Mouse (Mus musculus): Measurements from ENCODE around the gene Dlx6. TPM values are rescaled to one million over a fixed set of nuclear protein-coding genes. Genes with fewer than 3 reads are reported as not detected.

Gene Dlx6
- polyA plus RNA-seq, 1 experiment from 2014 or later = not detected

DNA sequence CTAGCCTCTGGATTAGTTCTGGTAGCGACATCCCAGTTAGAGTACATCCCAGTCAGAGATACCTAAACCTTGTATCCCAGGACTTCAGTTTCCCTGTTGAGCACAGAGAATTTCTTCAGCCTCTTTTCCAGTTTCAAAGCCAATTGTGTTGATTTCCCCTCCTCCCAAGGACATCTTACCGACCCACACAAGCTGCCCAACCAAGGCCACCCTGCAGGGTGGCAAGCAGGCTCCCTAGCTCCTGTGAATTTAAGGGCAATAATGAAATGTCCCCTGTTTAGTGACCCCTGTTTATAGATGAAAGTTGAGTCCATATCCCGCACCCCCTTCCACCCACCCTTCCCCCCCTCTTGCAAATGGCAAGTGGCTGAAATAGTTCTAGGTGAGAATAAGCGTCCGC is 9.7 kb downstream of the Dlx6 start:
- Histone ChIP-seq H3K4me3 (no peak overlapping the region), H3K4me1 (no peaks in the 10 kb centered on the region), H3K4me2 (no peak overlapping the region), H3K27me3 (peaks cover 99% of the 10 kb centered on the region), H3K9ac (no peak overlapping the region), H3K9me3 (no peaks in the 10 kb centered on the region), H3K27ac (no peak overlapping the region), H3K36me3 (no peaks in the 10 kb centered on the region)
- no peak for ATAC-seq (ENCODE audit: borderline replicate concordance, extremely low read depth, low FRiP score, low TSS enrichment)
- WGBS = 2% methylated on average over 5 of the region's 5 CpGs

DNA sequence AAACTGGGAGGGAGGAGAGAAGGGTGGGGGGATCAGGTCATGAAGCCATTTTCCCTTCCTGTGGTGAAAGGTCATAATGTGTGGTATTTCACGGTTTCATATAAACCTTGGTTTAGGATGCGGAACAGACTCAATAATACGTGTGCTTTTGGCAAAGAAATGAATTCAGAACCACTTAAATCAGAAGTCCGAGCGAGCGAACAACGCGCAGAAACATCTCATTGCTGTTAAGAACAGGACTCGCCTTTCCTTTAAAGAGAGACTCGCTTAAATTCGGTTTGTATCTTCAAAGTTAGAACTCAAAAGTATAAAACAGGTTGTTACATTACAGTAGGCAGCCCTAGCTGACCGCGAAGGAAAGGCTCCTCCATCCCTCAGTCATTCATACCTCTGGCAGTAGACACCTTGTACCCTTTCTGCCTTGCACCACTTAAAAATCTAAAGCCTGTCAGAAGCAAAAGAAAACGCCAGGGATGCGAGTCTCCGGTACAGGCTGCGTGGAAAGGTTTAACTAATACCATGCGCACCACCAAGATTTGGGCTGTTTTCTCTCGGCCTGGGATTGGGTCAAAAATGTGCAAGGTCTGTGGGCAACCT is 10.4 kb downstream of the Dlx6 start:
- under 1% methylated on average over 19 of the region's 19 CpGs for WGBS
- ATAC-seq (ENCODE audit: borderline replicate concordance, extremely low read depth, low FRiP score, low TSS enrichment) = no peak

DNA sequence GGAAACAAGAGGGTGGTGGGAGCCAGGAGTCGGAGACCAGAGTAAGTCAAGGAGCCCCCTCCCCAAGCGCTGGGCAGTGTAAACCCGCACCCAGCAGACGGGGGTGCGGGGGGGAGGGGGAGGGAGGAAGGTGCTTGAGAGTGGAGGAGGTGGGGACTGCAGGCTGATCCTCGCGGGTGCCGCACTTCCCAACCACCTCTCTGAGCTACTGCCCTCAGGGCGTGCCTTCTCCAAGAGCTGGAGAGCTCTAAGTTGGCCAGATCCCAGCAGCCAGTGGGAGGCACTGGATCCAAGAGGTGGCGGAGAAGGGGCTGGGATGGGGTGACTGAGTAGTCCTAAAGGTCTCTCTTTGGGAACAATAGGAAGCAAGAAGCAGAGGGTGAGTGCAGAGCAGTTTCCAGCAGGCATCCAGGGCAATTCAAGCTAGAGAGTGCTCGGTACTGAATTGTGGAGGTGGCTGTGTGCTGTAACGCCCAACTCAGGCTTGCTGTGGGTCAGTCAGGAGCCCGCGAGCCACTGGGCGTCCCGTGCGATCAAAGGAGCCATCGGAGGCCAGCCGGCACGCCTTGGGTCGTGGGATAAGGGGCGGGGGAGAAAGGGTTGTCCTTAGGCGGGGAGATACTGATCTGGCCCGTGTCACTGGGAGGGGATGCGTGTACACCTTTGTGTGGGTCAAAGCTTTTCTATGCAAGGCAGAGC is 11.1 kb downstream of the Dlx6 start:
- Histone ChIP-seq H3K9ac (no peak overlapping the region), H3K4me1 (peaks cover under 1% of the 10 kb centered on the region; the same call in 1 of the 2 replicates), H3K9me3 (no peaks in the 10 kb centered on the region), H3K4me2 (no peak overlapping the region), H3K27me3 (peaks cover 100% of the 10 kb centered on the region), H3K36me3 (no peaks in the 10 kb centered on the region), H3K4me3 (no peak overlapping the region), H3K27ac (no peak overlapping the region)
- ATAC-seq (ENCODE audit: borderline replicate concordance, extremely low read depth, low FRiP score, low TSS enrichment) = no peak
- WGBS = under 1% methylated on average over 22 of the region's 25 CpGs

More for the DNA sequence above, 10.4 kb downstream of the Dlx6 start:
- H3K9ac ChIP-seq = no peak overlapping the region
- no peak overlapping the region for H3K4me3 ChIP-seq
- no peak overlapping the region for H3K4me2 ChIP-seq
- no peaks in the 10 kb centered on the region for H3K36me3 ChIP-seq
- peaks cover 100% of the 10 kb centered on the region for H3K27me3 ChIP-seq
- no peaks in the 10 kb centered on the region for H3K4me1 ChIP-seq
- H3K27ac ChIP-seq = no peak overlapping the region
- no peaks in the 10 kb centered on the region for H3K9me3 ChIP-seq

GRCm38 (mm10) chr6:6875136-6875535 is 12.0 kb downstream of the Dlx6 start:
- ATAC-seq (ENCODE audit: borderline replicate concordance, extremely low read depth, low FRiP score, low TSS enrichment) = no peak
- Histone ChIP-seq H3K4me1 (peaks cover 8% of the 10 kb centered on the region; the same call in 1 of the 2 replicates), H3K36me3 (no peaks in the 10 kb centered on the region), H3K9ac (no peak overlapping the region), H3K27ac (no peak overlapping the region), H3K9me3 (no peaks in the 10 kb centered on the region), H3K4me2 (no peak overlapping the region), H3K27me3 (peaks cover 100% of the 10 kb centered on the region), H3K4me3 (no peak overlapping the region)
- 2% methylated on average over 11 of the region's 11 CpGs for WGBS

DNA sequence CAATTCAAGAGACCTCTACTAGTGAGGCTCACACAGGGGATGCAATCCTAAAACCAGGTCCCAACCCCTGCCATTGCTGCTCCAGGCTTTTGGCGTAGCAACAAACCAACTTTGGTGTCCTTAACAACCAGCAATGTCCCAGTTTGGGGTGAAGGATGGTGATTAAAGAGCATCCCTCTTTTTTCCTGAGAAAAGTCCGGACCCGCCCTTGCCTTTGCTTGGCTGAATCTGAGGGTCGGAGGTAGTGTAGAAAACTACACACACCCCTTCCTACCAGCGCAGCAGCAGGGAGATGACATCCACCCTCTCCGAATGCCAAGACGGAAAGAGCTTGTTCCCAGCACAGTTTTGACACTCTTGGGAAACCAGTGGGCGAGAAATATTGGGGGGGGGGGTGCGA is 12.5 kb downstream of the Dlx6 start:
- Histone ChIP-seq H3K9ac (no peak overlapping the region), H3K36me3 (no peaks in the 10 kb centered on the region), H3K4me2 (no peak overlapping the region), H3K27ac (no peak overlapping the region), H3K9me3 (no peaks in the 10 kb centered on the region), H3K4me3 (no peak overlapping the region), H3K27me3 (peaks cover 100% of the 10 kb centered on the region), H3K4me1 (peaks cover 8% of the 10 kb centered on the region; the same call in 1 of the 2 replicates)
- no peak for ATAC-seq (ENCODE audit: borderline replicate concordance, extremely low read depth, low FRiP score, low TSS enrichment)
- 5% methylated on average over 9 of the region's 9 CpGs for WGBS

- H3K27me3 ChIP-seq = peaks cover 100% of the 10 kb centered on the region
- ATAC-seq (ENCODE audit: borderline replicate concordance, extremely low read depth, low FRiP score, low TSS enrichment) = no peak
- 2% methylated on average over 2 of the region's 2 CpGs for WGBS
Measured at GRCm38 (mm10) chr6:6876231-6876630, 13.1 kb downstream of the Dlx6 start.

DNA sequence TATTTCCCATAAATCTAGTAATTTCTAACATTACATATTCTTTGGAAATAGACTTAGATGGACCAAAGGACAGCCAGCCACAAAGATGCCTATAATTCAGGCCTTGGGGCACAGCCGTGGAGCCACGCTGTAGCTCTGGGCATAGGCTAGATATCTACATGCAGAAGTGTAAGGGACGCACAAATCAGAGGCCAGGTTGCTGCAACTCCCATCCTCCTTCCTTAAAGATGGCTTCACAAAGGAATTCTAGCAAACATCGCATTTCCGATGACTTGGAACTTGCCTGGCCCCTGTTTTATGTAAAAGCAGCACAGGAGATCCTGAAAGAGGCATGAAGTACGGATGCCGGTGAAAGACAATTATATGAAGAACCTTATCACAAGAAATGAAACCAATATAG is 13.6 kb downstream of the Dlx6 start:
- Histone ChIP-seq H3K27me3 (peaks cover 100% of the 10 kb centered on the region), H3K9ac (no peak overlapping the region), H3K4me1 (peaks cover 18% of the 10 kb centered on the region), H3K36me3 (no peaks in the 10 kb centered on the region), H3K4me2 (no peak overlapping the region), H3K27ac (no peak overlapping the region), H3K4me3 (no peak overlapping the region), H3K9me3 (no peaks in the 10 kb centered on the region)
- 8% methylated on average over 7 of the region's 7 CpGs for WGBS
- no peak for ATAC-seq (ENCODE audit: borderline replicate concordance, extremely low read depth, low FRiP score, low TSS enrichment)

More at GRCm38 (mm10) chr6:6876231-6876630, 13.1 kb downstream of the Dlx6 start:
- Histone ChIP-seq H3K9ac (no peak overlapping the region), H3K36me3 (no peaks in the 10 kb centered on the region), H3K4me3 (no peak overlapping the region), H3K4me2 (no peak overlapping the region), H3K27ac (no peak overlapping the region), H3K9me3 (no peaks in the 10 kb centered on the region), H3K4me1 (peaks cover 13% of the 10 kb centered on the region)

DNA sequence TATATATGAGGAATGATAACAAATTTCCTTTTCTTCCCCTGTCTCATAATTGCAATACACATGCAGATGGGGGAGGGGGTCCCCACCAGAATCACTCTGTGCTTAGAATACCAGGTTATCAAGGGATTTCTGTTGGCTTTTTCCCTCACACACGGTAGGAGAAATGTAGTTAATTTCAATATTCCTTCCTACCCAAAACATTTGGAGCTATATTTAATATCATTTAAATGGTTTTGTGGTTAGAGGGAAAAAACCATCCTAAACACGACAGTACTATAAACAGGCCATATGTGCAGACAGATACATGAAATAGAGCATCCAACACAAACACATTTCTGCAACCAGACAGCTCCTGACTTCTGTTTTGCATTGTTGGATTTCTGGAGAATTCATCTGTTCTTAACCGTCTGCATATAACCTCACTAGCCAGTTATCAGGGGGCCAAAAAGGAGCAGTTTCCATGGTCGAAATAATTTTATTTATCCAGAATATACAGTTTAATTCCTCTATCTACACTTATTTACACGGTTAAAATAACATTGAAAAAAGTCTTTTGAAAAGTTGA is 14.3 kb downstream of the Dlx6 start:
- H3K27me3 ChIP-seq = peaks cover 100% of the 10 kb centered on the region

DNA sequence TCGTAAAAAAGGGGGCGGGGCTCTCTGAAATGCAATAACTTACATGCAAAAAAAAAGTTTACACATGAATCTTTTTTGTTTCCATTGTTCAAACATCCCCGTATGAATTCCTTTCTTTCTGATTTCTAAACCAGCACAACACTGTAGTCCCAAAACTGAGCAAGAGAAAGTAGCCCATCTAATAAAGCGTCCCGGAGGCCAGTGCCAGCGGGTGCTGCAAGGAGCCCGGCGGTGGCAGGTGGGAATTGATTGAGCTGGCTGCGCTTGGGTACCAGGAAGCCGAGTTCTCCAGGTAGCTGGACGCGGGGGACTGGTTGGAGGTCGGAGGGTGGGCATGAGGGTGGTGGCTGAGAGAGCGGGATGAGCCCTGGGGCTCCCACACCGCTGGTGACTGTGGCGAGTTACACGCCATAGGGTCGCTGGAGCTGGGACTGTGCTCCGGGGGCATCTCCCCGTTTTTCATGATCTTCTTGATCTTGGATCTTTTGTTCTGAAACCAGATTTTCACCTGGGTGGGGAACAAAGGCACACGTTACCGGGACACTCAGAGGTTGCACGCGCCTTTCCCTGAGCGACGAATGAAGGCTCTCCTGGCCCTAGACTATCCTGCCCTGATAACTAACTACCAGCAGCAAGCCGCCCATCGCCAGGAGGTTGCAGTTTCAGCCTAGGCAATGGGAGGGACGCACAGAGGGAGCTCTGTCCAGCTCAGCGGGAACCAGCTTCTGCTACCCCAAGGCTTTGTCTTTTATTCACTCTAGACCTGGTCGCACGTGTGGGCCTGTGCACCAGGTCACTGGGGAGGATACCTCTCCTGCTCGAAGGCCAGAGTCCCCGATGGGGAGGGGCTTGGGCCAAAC is 15.1 kb downstream of the Dlx6 start:
- Histone ChIP-seq H3K9ac (no peak overlapping the region), H3K36me3 (no peaks in the 10 kb centered on the region), H3K4me1 (peaks cover 20% of the 10 kb centered on the region), H3K27ac (no peak overlapping the region), H3K4me2 (no peak overlapping the region), H3K27me3 (peaks cover 100% of the 10 kb centered on the region), H3K9me3 (no peaks in the 10 kb centered on the region), H3K4me3 (no peak overlapping the region)
- no peak for ATAC-seq (ENCODE audit: borderline replicate concordance, extremely low read depth, low FRiP score, low TSS enrichment)
- 2% methylated on average over 34 of the region's 34 CpGs for WGBS

More for the DNA sequence above, 14.3 kb downstream of the Dlx6 start:
- no peak overlapping the region for H3K4me3 ChIP-seq
- peaks cover 20% of the 10 kb centered on the region for H3K4me1 ChIP-seq
- H3K36me3 ChIP-seq = no peaks in the 10 kb centered on the region
- no peak overlapping the region for H3K27ac ChIP-seq
- no peak overlapping the region for H3K9ac ChIP-seq
- H3K9me3 ChIP-seq = no peaks in the 10 kb centered on the region
- 8% methylated on average over 5 of the region's 5 CpGs for WGBS
- no peak for ATAC-seq (ENCODE audit: borderline replicate concordance, extremely low read depth, low FRiP score, low TSS enrichment)
- no peak overlapping the region for H3K4me2 ChIP-seq

- Histone ChIP-seq H3K27me3 (peaks cover 100% of the 10 kb centered on the region), H3K4me2 (no peak overlapping the region), H3K9me3 (no peaks in the 10 kb centered on the region), H3K9ac (no peak overlapping the region), H3K27ac (no peak overlapping the region), H3K4me1 (peaks cover 20% of the 10 kb centered on the region), H3K4me3 (no peak overlapping the region), H3K36me3 (no peaks in the 10 kb centered on the region)
- no peak for ATAC-seq (ENCODE audit: borderline replicate concordance, extremely low read depth, low FRiP score, low TSS enrichment)
- 3% methylated on average over 14 of the region's 14 CpGs for WGBS
Measured at GRCm38 (mm10) chr6:6878841-6879291, 15.7 kb downstream of the Dlx6 start.

DNA sequence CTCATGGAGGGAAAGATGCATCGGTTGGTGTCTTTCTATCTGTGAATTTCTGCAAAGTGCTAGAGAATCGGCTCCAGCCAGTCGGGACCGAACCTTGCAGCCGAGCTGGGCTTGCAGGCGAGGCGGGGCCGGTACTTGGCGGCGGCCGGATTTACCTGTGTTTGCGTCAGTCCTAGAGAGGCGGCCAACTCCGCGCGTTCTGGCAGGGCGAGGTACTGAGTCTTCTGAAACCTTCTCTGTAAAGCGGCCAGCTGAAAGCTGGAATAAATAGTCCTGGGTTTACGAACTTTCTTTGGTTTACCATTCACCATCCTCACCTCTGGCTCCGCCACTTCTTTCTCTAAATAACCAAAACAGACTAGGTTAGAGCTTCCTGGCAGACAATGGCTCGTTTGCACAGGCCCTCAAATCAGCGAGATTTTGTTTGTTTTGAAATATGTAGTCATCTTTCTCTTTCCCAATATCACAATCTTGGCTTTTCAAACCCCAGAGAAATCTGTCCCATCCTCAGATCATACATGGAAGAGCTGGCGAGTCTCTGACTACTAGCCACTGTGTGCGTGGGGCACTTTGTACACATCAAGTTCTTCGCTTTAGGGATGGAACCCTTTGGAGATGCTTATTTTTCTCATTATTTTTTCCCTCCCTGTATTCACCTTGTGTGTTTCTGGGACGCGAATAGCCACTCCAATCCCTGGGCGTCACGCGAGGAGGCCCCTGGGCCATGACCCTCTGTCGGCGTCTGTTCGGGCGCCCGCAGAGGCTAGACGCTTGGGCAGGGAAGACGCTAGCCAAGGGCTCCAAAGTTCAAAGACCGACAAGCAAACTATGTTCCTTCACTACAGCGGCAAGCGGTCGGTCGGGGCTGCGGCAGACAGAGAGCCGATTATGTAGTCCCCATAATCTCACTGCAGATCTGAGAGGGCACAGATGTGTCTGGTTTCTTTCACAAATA is 16.5 kb downstream of the Dlx6 start:
- H3K9me3 ChIP-seq = no peaks in the 10 kb centered on the region
- peaks cover 99% of the 10 kb centered on the region for H3K27me3 ChIP-seq
- H3K4me3 ChIP-seq = no peak overlapping the region
- ATAC-seq (ENCODE audit: borderline replicate concordance, extremely low read depth, low FRiP score, low TSS enrichment) = no peak
- peaks cover 20% of the 10 kb centered on the region for H3K4me1 ChIP-seq
- H3K9ac ChIP-seq = no peak overlapping the region
- no peak overlapping the region for H3K27ac ChIP-seq
- 2% methylated on average over 44 of the region's 44 CpGs for WGBS
- no peaks in the 10 kb centered on the region for H3K36me3 ChIP-seq
- no peak overlapping the region for H3K4me2 ChIP-seq
